Mouse (Mus musculus) E14TG2a.4 (cell line): ENCODE measurements around the gene Megf8.

ENCODE experiments used
- CTCF ChIP-seq: conservative IDR thresholded peaks from 2 replicates; pipeline ENCODE4 v1.5.1; 2014; ENCODE audit warnings: low read length
- POU5F1 ChIP-seq: IDR thresholded peaks from 2 replicates; pipeline ENCODE4 v1.6.1; 2014; ENCODE audit warnings: low read length, borderline replicate concordance

DNA sequence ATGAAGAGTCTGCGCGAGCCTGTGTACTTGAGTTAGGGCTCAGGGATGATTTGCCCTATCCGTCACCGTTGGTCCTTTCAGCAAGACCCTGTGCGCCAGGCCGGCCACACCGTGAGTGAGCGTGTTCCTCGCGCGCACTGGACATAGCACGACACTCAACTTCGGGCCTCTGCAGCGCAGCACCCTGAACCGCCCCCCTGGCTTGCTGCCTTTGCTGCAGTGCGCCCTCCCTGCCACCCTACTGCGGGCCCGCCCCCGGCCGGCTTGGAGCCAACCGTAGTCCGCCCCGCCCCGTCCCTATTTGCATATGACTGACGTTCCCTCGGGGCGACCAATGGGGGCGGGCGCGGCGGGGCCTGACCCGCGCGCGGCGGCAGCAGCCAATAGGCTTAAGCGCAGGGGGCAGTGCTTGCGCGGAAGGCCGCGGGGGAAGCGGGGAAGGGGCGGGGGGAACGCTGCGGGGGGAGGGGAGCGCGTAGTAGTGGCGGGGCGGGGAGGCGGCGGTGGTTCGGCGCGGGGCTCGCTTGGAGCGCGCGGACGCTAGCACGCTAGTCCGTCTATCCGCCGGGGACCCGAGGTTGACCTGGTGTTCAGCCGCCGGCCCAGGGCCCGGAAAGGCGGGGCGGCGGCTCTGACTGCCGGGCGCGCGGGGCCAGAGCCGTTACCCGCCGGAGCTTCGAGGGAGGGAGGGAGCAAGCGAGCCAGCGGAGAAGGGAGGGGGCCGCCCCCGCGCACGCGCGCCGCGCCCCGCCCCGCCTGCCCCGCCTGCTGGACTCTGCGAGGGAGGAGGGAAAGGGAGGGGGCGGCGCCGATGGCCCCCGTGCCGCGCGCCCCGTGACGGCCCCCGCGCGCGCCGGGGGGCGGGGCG, 35.0 kb upstream of the Megf8 start:
- TF ChIP-seq CTCF: no peak
- no peak for TF ChIP-seq POU5F1
